Mouse (Mus musculus) midbrain, embryonic 16.5 days (tissue): ENCODE measurements around the gene Cd82. TPM values are rescaled to one million over a fixed set of nuclear protein-coding genes. Genes with fewer than 3 reads are reported as not detected.

ENCODE experiments used
- ATAC-seq: fragments of 200-750 bp; cut with Nextera tagmentation; 2 replicates; pipeline ENCODE4 v1.8.0; 2017; ENCODE audit warnings: moderate TSS enrichment
- H3K27ac ChIP-seq: fragments of 300-500 bp; sonication (generic); 2 replicates; pipeline ENCODE4 v1.5.1; 2014; ENCODE audit warnings: mild to moderate bottlenecking, low read length, mixed read lengths
- H3K27me3 ChIP-seq: fragments of 300-500 bp; sonication (generic); 2 replicates; pipeline ENCODE4 v1.6.1; 2014; ENCODE audit warnings: low read depth, low read length, mixed read lengths; ENCODE audit not compliant: control insufficient read depth, insufficient read depth
- H3K36me3 ChIP-seq: fragments of 300-500 bp; sonication (generic); 2 replicates; pipeline ENCODE4 v1.6.1; 2014; ENCODE audit warnings: mild to moderate bottlenecking, low read length, moderate library complexity, mixed read lengths; ENCODE audit not compliant: control insufficient read depth, insufficient read depth
- H3K4me1 ChIP-seq: fragments of 300-500 bp; sonication (generic); 2 replicates; pipeline ENCODE4 v1.6.1; 2014; ENCODE audit warnings: mild to moderate bottlenecking, low read length, mixed read lengths; ENCODE audit not compliant: control insufficient read depth, insufficient read depth
- H3K4me2 ChIP-seq: fragments of 300-500 bp; sonication (generic); 2 replicates; pipeline ENCODE4 v1.6.1; 2014; ENCODE audit warnings: mild to moderate bottlenecking, low read length, mixed read lengths
- H3K4me3 ChIP-seq: fragments of 300-500 bp; sonication (generic); 2 replicates; pipeline ENCODE4 v1.5.1; 2014; ENCODE audit warnings: low read depth, mild to moderate bottlenecking, low read length, moderate library complexity, mixed read lengths
- H3K9ac ChIP-seq: fragments of 300-500 bp; sonication (generic); 2 replicates; pipeline ENCODE4 v1.6.1; 2014; ENCODE audit warnings: low read depth, low read length, mixed read lengths
- H3K9me3 ChIP-seq: fragments of 300-500 bp; sonication (generic); replicated peaks from 2 replicates; pipeline ENCODE4 v1.6.1; 2014; ENCODE audit warnings: mild to moderate bottlenecking, low read length, mixed read lengths; ENCODE audit not compliant: control insufficient read depth, poor library complexity, severe bottlenecking
- whole genome bisulfite sequencing: fragments of 180-500 bp; shearing (Covaris S2); extraction: QIAGEN DNeasy Blood & Tissue Kit; methylation state at CpG from one replicate; pipeline ENCODE4 v1.1.7; 2014; 5-methylcytosine and 5-hydroxymethylcytosine counted together
- polyA plus RNA-seq: library from polyadenylated mRNA; unstranded; fragments of >200 nt; fragmentation: Nextera tagmentation; extraction: Ambion mirVana; gene quantifications from 2 replicates; pipeline ENCODE4 v1.2.1, GENCODE M21; 2015

Cd82 gene
- polyA plus RNA-seq, 1 experiment from 2014 or later: 19.5 TPM

- Histone ChIP-seq H3K4me3 (no peak overlapping the region), H3K9ac (no peak overlapping the region), H3K27ac (no peak overlapping the region), H3K9me3 (no peaks in the 10 kb centered on the region), H3K4me1 (no peaks in the 10 kb centered on the region), H3K27me3 (no peaks in the 10 kb centered on the region), H3K4me2 (no peak overlapping the region), H3K36me3 (no peaks in the 10 kb centered on the region)
- ATAC-seq: no peak
- 63% methylated on average over 6 of the region's 6 CpGs for WGBS
Observed at GRCm38 (mm10) chr2:93451219-93451938, 11.6 kb downstream of the Cd82 start.

- no peaks in the 10 kb centered on the region for H3K9me3 ChIP-seq
- H3K36me3 ChIP-seq: no peaks in the 10 kb centered on the region
- H3K9ac ChIP-seq: no peak overlapping the region
- 87% methylated on average over 7 of the region's 7 CpGs for WGBS
- H3K4me2 ChIP-seq: no peak overlapping the region
- no peaks in the 10 kb centered on the region for H3K27me3 ChIP-seq
- no peak overlapping the region for H3K4me3 ChIP-seq
- H3K4me1 ChIP-seq: no peaks in the 10 kb centered on the region
- ATAC-seq: no peak
- no peak overlapping the region for H3K27ac ChIP-seq
Observed at GRCm38 (mm10) chr2:93450695-93451094, 12.2 kb downstream of the Cd82 start.

GRCm38 (mm10) chr2:93449657-93450056, 13.3 kb downstream of the Cd82 start:
- no peaks in the 10 kb centered on the region for H3K27me3 ChIP-seq
- no peak overlapping the region for H3K4me3 ChIP-seq
- no peaks in the 10 kb centered on the region for H3K4me1 ChIP-seq
- H3K4me2 ChIP-seq: no peak overlapping the region
- H3K27ac ChIP-seq: no peak overlapping the region
- H3K36me3 ChIP-seq: no peaks in the 10 kb centered on the region
- no peaks in the 10 kb centered on the region for H3K9me3 ChIP-seq
- 73% methylated on average over 2 of the region's 2 CpGs for WGBS
- no peak for ATAC-seq
- H3K9ac ChIP-seq: no peak overlapping the region

- WGBS: 80% methylated on average over 5 of the region's 5 CpGs
- ATAC-seq: no peak
- Histone ChIP-seq H3K27me3 (no peaks in the 10 kb centered on the region), H3K9ac (no peak overlapping the region), H3K9me3 (no peaks in the 10 kb centered on the region), H3K4me2 (no peak overlapping the region), H3K4me1 (no peaks in the 10 kb centered on the region), H3K27ac (no peak overlapping the region), H3K4me3 (no peak overlapping the region), H3K36me3 (no peaks in the 10 kb centered on the region)
Observed at GRCm38 (mm10) chr2:93448774-93449173, 14.2 kb downstream of the Cd82 start.

- H3K4me2 ChIP-seq: no peak overlapping the region
- no peaks in the 10 kb centered on the region for H3K9me3 ChIP-seq
- ATAC-seq: no peak
- no peak overlapping the region for H3K27ac ChIP-seq
- no peaks in the 10 kb centered on the region for H3K27me3 ChIP-seq
- H3K36me3 ChIP-seq: no peaks in the 10 kb centered on the region
- WGBS: 68% methylated on average over 6 of the region's 6 CpGs
- no peak overlapping the region for H3K9ac ChIP-seq
- H3K4me1 ChIP-seq: no peaks in the 10 kb centered on the region
- H3K4me3 ChIP-seq: no peak overlapping the region
Observed at GRCm38 (mm10) chr2:93447500-93448249, 15.3 kb downstream of the Cd82 start.

- Histone ChIP-seq H3K36me3 (no peaks in the 10 kb centered on the region), H3K9me3 (no peaks in the 10 kb centered on the region), H3K4me3 (no peak overlapping the region), H3K9ac (no peak overlapping the region), H3K27me3 (no peaks in the 10 kb centered on the region), H3K4me2 (no peak overlapping the region), H3K27ac (no peak overlapping the region), H3K4me1 (no peaks in the 10 kb centered on the region)
- 55% methylated on average over 13 of the region's 13 CpGs for WGBS
- ATAC-seq: no peak
Observed at GRCm38 (mm10) chr2:93446606-93447353, 16.2 kb downstream of the Cd82 start.

- Histone ChIP-seq H3K27me3 (no peaks in the 10 kb centered on the region), H3K4me3 (no peak overlapping the region), H3K4me2 (no peak overlapping the region), H3K9ac (no peak overlapping the region), H3K4me1 (no peaks in the 10 kb centered on the region), H3K9me3 (no peaks in the 10 kb centered on the region), H3K36me3 (no peaks in the 10 kb centered on the region), H3K27ac (no peak overlapping the region)
- no peak for ATAC-seq
- WGBS: 90% methylated on average over 5 of the region's 5 CpGs
Observed at GRCm38 (mm10) chr2:93445237-93445651, 17.7 kb downstream of the Cd82 start.

- Histone ChIP-seq H3K36me3 (no peaks in the 10 kb centered on the region), H3K4me1 (no peaks in the 10 kb centered on the region), H3K27ac (no peak overlapping the region), H3K9me3 (no peaks in the 10 kb centered on the region), H3K4me2 (no peak overlapping the region), H3K4me3 (no peak overlapping the region), H3K27me3 (no peaks in the 10 kb centered on the region), H3K9ac (no peak overlapping the region)
- ATAC-seq: no peak
- WGBS: 86% methylated on average over 7 of the region's 7 CpGs
Observed at GRCm38 (mm10) chr2:93444280-93444679, 18.7 kb downstream of the Cd82 start.

GRCm38 (mm10) chr2:93443106-93443505, 19.8 kb downstream of the Cd82 start:
- H3K9ac ChIP-seq: no peak overlapping the region
- no peaks in the 10 kb centered on the region for H3K27me3 ChIP-seq
- no peak overlapping the region for H3K27ac ChIP-seq
- no peaks in the 10 kb centered on the region for H3K36me3 ChIP-seq
- no peak for ATAC-seq
- no peaks in the 10 kb centered on the region for H3K9me3 ChIP-seq
- no peaks in the 10 kb centered on the region for H3K4me1 ChIP-seq
- H3K4me2 ChIP-seq: no peak overlapping the region
- no peak overlapping the region for H3K4me3 ChIP-seq
- 86% methylated on average over 2 of the region's 2 CpGs for WGBS
